Mouse (Mus musculus) cerebellum, adult 2 months (tissue): Measurements from ENCODE around the gene Spata13. TPM values are rescaled to one million over a fixed set of nuclear protein-coding genes. Genes with fewer than 3 reads are reported as not detected.

Source experiments
- DNase-seq, 2 experiments: peaks; one replicate each; pipeline ENCODE4 v3.0.0; 2021
- H3K27ac ChIP-seq: fragments of 200-500 bp; 2 replicates; pipeline ENCODE4 v1.5.1; 2012; ENCODE audit warnings: low read length, control low read depth, inconsistent platforms; ENCODE audit not compliant: insufficient read depth
- H3K27me3 ChIP-seq: fragments of 200-500 bp; 2 replicates; pipeline ENCODE4 v1.6.1; 2012; ENCODE audit warnings: inconsistent platforms, mild to moderate bottlenecking, low read length, moderate library complexity; ENCODE audit not compliant: control insufficient read depth, insufficient read depth
- H3K4me1 ChIP-seq: fragments of 200-500 bp; 2 replicates; pipeline ENCODE4 v1.6.1; 2011; ENCODE audit warnings: low read length; ENCODE audit not compliant: control insufficient read depth, insufficient read depth
- H3K4me3 ChIP-seq: fragments of 200-500 bp; replicated peaks from 2 replicates; pipeline ENCODE3; 2011; ENCODE audit warnings: mild to moderate bottlenecking, low read depth, low read length, control low read depth; ENCODE audit not compliant: insufficient read depth
- CTCF ChIP-seq: fragments of 200-500 bp; IDR thresholded peaks from 2 replicates; pipeline ENCODE4 v1.5.1; 2011; ENCODE audit warnings: low read depth, mild to moderate bottlenecking, control low read depth, low read length, moderate library complexity, borderline replicate concordance; ENCODE audit not compliant: insufficient read depth
- POLR2A ChIP-seq: fragments of 200-500 bp; IDR thresholded peaks from 2 replicates; pipeline ENCODE4 v1.6.1; 2011; ENCODE audit warnings: low read length, control low read depth, borderline replicate concordance; ENCODE audit not compliant: insufficient read depth
- WGBS: fragments of 180-500 bp; shearing (Covaris S2); methylation state at CpG from one replicate; pipeline ENCODE4 v1.1.7; 2018; 5-methylcytosine and 5-hydroxymethylcytosine counted together
- polyA plus RNA-seq: library from polyadenylated mRNA; depleted of rRNA; stranded (reverse); fragments of >200 nt; gene quantifications from 2 replicates; pipeline ENCODE4 v1.2.3, GENCODE M21; 2012

The Spata13 gene
- polyA plus RNA-seq, 1 experiment, result 5.7 TPM

- Histone ChIP-seq H3K27me3 (no peaks in the 10 kb centered on the region), H3K27ac (no peak within 1 kb of the TSS), H3K4me1 (peaks cover 3% of the 10 kb centered on the region; the same call in 1 of the 2 replicates), H3K4me3 (peak within 1 kb of the TSS; percentile 57)
- peak; percentile 86 to 90 for DNase-seq
- TF ChIP-seq POLR2A, result peak; percentile 61
- TF ChIP-seq CTCF, result peak; percentile 94
- WGBS, result 1% methylated on average over 61 of the region's 61 CpGs
These were observed 150.9 kb downstream of the Spata13 start, which contains the start of gene Mipep for GRCm38 (mm10) chr14:60784427-60785315. Mipep (plus strand) TSS chr14:60784573.

GRCm38 (mm10) chr14:60790103-60790502, 156.3 kb downstream of the Spata13 start:
- peak; percentile 40 to 47 for DNase-seq
- H3K27ac ChIP-seq, result no peak overlapping the region
- peaks cover 3% of the 10 kb centered on the region; the same call in 1 of the 2 replicates for H3K4me1 ChIP-seq
- WGBS, result 34% methylated on average over 3 of the region's 3 CpGs
- peak; percentile 73 for TF ChIP-seq CTCF
- no peak for TF ChIP-seq POLR2A
- H3K4me3 ChIP-seq, result no peak overlapping the region
- no peaks in the 10 kb centered on the region for H3K27me3 ChIP-seq

- Histone ChIP-seq H3K4me3 (no peak overlapping the region), H3K27ac (no peak overlapping the region), H3K27me3 (no peaks in the 10 kb centered on the region), H3K4me1 (no peaks in the 10 kb centered on the region)
- no peak for DNase-seq
- WGBS, result 50% methylated on average over 4 of the region's 4 CpGs
- TF ChIP-seq POLR2A, result no peak
- TF ChIP-seq CTCF, result no peak
These were observed 163.0 kb downstream of the Spata13 start for GRCm38 (mm10) chr14:60796600-60797322.

GRCm38 (mm10) chr14:60797596-60797995, 163.8 kb downstream of the Spata13 start:
- no peak overlapping the region for H3K27ac ChIP-seq
- no peak for DNase-seq
- no peaks in the 10 kb centered on the region for H3K4me1 ChIP-seq
- WGBS, result 91% methylated on average over 5 of the region's 5 CpGs
- no peak overlapping the region for H3K4me3 ChIP-seq
- TF ChIP-seq POLR2A, result no peak
- no peak for TF ChIP-seq CTCF
- H3K27me3 ChIP-seq, result no peaks in the 10 kb centered on the region

- TF ChIP-seq POLR2A (no peak), CTCF (no peak)
- Histone ChIP-seq H3K27me3 (no peaks in the 10 kb centered on the region), H3K4me3 (no peak overlapping the region), H3K4me1 (no peaks in the 10 kb centered on the region), H3K27ac (no peak overlapping the region)
- WGBS, result 94% methylated on average over 4 of the region's 4 CpGs
- DNase-seq, result no peak
These were observed 164.9 kb downstream of the Spata13 start for GRCm38 (mm10) chr14:60798721-60799120.

DNA sequence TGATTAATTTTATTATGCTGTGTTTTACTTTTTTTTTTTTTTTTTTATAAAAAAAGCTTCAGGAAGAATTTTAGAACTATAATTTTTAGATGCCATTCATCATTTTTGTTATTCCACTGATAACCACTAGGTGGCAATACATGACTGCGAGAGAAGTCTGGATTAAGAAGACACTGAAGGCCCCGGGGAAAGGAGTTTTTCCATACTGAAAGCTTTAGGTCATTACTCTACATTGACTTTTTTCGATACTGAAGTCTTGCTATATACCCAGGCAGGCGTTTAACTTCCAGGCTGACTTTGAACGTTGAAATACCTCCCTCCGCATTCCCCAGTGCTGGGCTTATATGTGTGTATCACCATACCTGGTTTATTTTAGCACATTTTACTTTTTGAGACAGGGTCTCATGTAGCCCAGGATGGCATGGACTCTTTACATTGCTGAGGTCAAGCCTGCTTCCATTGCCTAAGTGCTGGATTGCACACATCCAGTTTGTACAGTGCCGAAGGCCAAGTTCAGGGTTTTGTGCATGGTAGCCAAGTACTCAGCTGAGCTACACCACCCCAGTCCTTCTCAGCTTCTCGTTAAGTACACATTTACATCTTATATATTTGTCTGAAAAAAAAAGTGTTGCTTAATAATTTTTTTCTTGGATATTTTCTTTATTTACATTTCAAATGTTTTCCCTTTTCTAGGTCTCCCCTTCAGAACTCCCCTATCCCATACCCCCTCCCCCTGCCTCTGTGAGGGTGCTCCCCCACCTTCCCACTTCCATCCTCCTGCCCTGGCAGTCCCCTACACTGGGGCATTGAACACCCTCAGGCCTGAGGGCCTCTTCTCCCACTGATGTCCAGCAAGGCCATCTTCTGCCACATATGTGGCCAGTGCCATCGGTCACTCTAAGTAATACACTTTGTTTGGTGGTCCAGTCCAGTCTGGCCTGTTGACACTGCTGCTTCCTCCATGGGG, 166.2 kb downstream of the Spata13 start:
- DNase-seq, result peak in 1 of 2 experiments; percentile 41
- WGBS, result 49% methylated on average over 9 of the region's 9 CpGs
- no peak overlapping the region for H3K4me3 ChIP-seq
- no peak for TF ChIP-seq POLR2A
- no peak; the same call in 1 of the 2 replicates for TF ChIP-seq CTCF
- no peaks in the 10 kb centered on the region for H3K4me1 ChIP-seq
- H3K27ac ChIP-seq, result no peak overlapping the region
- H3K27me3 ChIP-seq, result no peaks in the 10 kb centered on the region

DNA sequence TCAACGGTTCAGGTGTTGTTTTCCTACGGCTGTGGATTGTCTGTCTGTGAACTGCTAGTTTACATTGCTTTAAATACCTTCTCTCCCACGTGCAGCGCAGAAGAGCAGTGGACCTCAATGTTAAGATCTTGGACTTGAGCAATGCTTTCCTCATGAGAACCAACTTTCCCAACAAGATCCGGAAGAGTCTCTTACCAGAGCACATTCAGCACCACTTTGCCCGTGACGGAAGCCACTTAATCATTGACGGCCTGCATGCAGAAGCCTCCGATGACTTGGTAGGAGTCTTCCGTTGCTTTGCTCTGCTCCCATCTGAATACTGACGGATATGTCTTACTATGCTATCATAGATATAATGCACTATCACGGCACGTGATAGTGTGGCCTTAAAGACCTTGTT, 168.2 kb downstream of the Spata13 start:
- H3K27ac ChIP-seq, result no peak overlapping the region
- WGBS, result 96% methylated on average over 13 of the region's 13 CpGs
- TF ChIP-seq POLR2A, result no peak
- TF ChIP-seq CTCF, result no peak
- DNase-seq, result no peak
- no peaks in the 10 kb centered on the region for H3K4me1 ChIP-seq
- H3K27me3 ChIP-seq, result no peaks in the 10 kb centered on the region
- H3K4me3 ChIP-seq, result no peak overlapping the region
